Mouse (Mus musculus): ENCODE measurements at regions not wholly inside any gene's neighbourhood (a gene's known extent, or its start where the extent isn't known, plus 50 kb on each side); places are given as distances from the start of the nearest gene placed in this dataset.
"Not testable (repeated sequence)": the region's sequence is repeated elsewhere in the genome, so short reads cannot be mapped to it uniquely, and the experiment has no call there.

- Histone ChIP-seq H3K4me1 (replicated peaks; ENCODE audit: control insufficient read depth, insufficient read depth) (no peaks in the 10 kb centered on the region), H3K4me3 (ENCODE audit: low read depth, low read length) (no peak overlapping the region), H3K27ac (replicated peaks) (no peak overlapping the region), H3K9me3 (ENCODE audit: control insufficient read depth, low read length) (no peaks in the 10 kb centered on the region), H3K4me2 (replicated peaks; ENCODE audit: low read depth) (no peak overlapping the region), H3K27me3 (ENCODE audit: control insufficient read depth, insufficient read depth, low read length) (no peaks in the 10 kb centered on the region), H3K9ac (ENCODE audit: low read length) (no peak overlapping the region), H3K36me3 (ENCODE audit: control insufficient read depth, insufficient read depth, low read length) (no peaks in the 10 kb centered on the region)
- DNase-seq (ENCODE audit: low spot score), result no peak
- no peak for TF ChIP-seq EP300 (optimal IDR thresholded peaks at IDR 0.05)
- no peak for TF ChIP-seq CTCF (IDR thresholded peaks at IDR 0.05; ENCODE audit: low read depth)
- ATAC-seq (ENCODE audit: low FRiP score, low TSS enrichment), result no peak
Observed at GRCm38 (mm10) chrX:157107747-157108146, 307.4 kb downstream of the Phex start.

GRCm38 (mm10) chrX:157080025-157080424 is 335.1 kb downstream of the Phex start:
- Histone ChIP-seq H3K4me2 (replicated peaks; ENCODE audit: low read depth) (no peak overlapping the region), H3K27ac (replicated peaks) (no peak overlapping the region), H3K9ac (ENCODE audit: low read length) (no peak overlapping the region), H3K9me3 (ENCODE audit: control insufficient read depth, low read length) (no peaks in the 10 kb centered on the region), H3K4me1 (replicated peaks; ENCODE audit: control insufficient read depth, insufficient read depth) (no peaks in the 10 kb centered on the region), H3K4me3 (ENCODE audit: low read depth, low read length) (no peak overlapping the region), H3K27me3 (ENCODE audit: control insufficient read depth, insufficient read depth, low read length) (no peaks in the 10 kb centered on the region), H3K36me3 (ENCODE audit: control insufficient read depth, insufficient read depth, low read length) (no peaks in the 10 kb centered on the region)
- no peak for TF ChIP-seq EP300 (optimal IDR thresholded peaks at IDR 0.05)
- TF ChIP-seq CTCF (IDR thresholded peaks at IDR 0.05; ENCODE audit: low read depth), result no peak
- DNase-seq (ENCODE audit: low spot score) (no peak), ATAC-seq (ENCODE audit: low FRiP score, low TSS enrichment) (no peak)

GRCm38 (mm10) chrX:157079606-157080005 is 335.5 kb downstream of the Phex start:
- whole genome bisulfite sequencing, result 27% methylated on average over 2 of the region's 2 CpGs

GRCm38 (mm10) chrX:157078061-157078460 is 337.1 kb downstream of the Phex start:
- H3K27me3 ChIP-seq (ENCODE audit: control insufficient read depth, insufficient read depth, low read length); H3K9ac ChIP-seq (ENCODE audit: low read length); H3K4me3 ChIP-seq (ENCODE audit: low read depth, low read length); H3K9me3 ChIP-seq (ENCODE audit: control insufficient read depth, low read length); H3K36me3 ChIP-seq (ENCODE audit: control insufficient read depth, insufficient read depth, low read length); ATAC-seq (ENCODE audit: low FRiP score, low TSS enrichment); H3K4me2 ChIP-seq (replicated peaks; ENCODE audit: low read depth); H3K27ac ChIP-seq (replicated peaks); H3K4me1 ChIP-seq (replicated peaks; ENCODE audit: control insufficient read depth, insufficient read depth); DNase-seq (ENCODE audit: low spot score): not testable (repeated sequence)
- WGBS, result 96% methylated on average over 5 of the region's 5 CpGs

More at GRCm38 (mm10) chrX:157079606-157080005, 335.5 kb downstream of the Phex start:
- no peaks in the 10 kb centered on the region for H3K4me1 ChIP-seq (replicated peaks; ENCODE audit: control insufficient read depth, insufficient read depth)
- no peak overlapping the region for H3K4me3 ChIP-seq (ENCODE audit: low read depth, low read length)
- TF ChIP-seq EP300 (optimal IDR thresholded peaks at IDR 0.05) (no peak), CTCF (IDR thresholded peaks at IDR 0.05; ENCODE audit: low read depth) (no peak)
- no peaks in the 10 kb centered on the region for H3K27me3 ChIP-seq (ENCODE audit: control insufficient read depth, insufficient read depth, low read length)
- H3K4me2 ChIP-seq (replicated peaks; ENCODE audit: low read depth), result no peak overlapping the region
- no peaks in the 10 kb centered on the region for H3K36me3 ChIP-seq (ENCODE audit: control insufficient read depth, insufficient read depth, low read length)
- ATAC-seq (ENCODE audit: low FRiP score, low TSS enrichment), result no peak
- H3K9me3 ChIP-seq (ENCODE audit: control insufficient read depth, low read length), result no peaks in the 10 kb centered on the region
- no peak overlapping the region for H3K27ac ChIP-seq (replicated peaks)
- DNase-seq (ENCODE audit: low spot score), result no peak
- no peak overlapping the region for H3K9ac ChIP-seq (ENCODE audit: low read length)

GRCm38 (mm10) chrX:157076193-157076592 is 338.9 kb downstream of the Phex start:
- Histone ChIP-seq H3K4me3 (ENCODE audit: low read depth, low read length) (no peak overlapping the region), H3K9ac (ENCODE audit: low read length) (no peak overlapping the region), H3K4me1 (replicated peaks; ENCODE audit: control insufficient read depth, insufficient read depth) (no peaks in the 10 kb centered on the region), H3K9me3 (ENCODE audit: control insufficient read depth, low read length) (no peaks in the 10 kb centered on the region), H3K27ac (replicated peaks) (no peak overlapping the region), H3K27me3 (ENCODE audit: control insufficient read depth, insufficient read depth, low read length) (no peaks in the 10 kb centered on the region), H3K36me3 (ENCODE audit: control insufficient read depth, insufficient read depth, low read length) (no peaks in the 10 kb centered on the region), H3K4me2 (replicated peaks; ENCODE audit: low read depth) (no peak overlapping the region)
- no peak for TF ChIP-seq CTCF (IDR thresholded peaks at IDR 0.05; ENCODE audit: low read depth)
- no peak for TF ChIP-seq EP300 (optimal IDR thresholded peaks at IDR 0.05)
- no peak for DNase-seq (ENCODE audit: low spot score)
- no peak for ATAC-seq (ENCODE audit: low FRiP score, low TSS enrichment)

GRCm38 (mm10) chrX:157051629-157052315 is 363.3 kb downstream of the Phex start:
- no peaks in the 10 kb centered on the region for H3K27me3 ChIP-seq (ENCODE audit: control insufficient read depth, insufficient read depth, low read length)
- H3K9me3 ChIP-seq (ENCODE audit: control insufficient read depth, low read length), result no peaks in the 10 kb centered on the region
- DNase-seq (ENCODE audit: low spot score), result no peak
- WGBS, result 35% methylated on average over 2 of the region's 2 CpGs
- ATAC-seq (ENCODE audit: low FRiP score, low TSS enrichment), result no peak
- TF ChIP-seq CTCF (IDR thresholded peaks at IDR 0.05; ENCODE audit: low read depth) (no peak), EP300 (optimal IDR thresholded peaks at IDR 0.05) (no peak)
- no peak overlapping the region for H3K27ac ChIP-seq (replicated peaks)
- no peaks in the 10 kb centered on the region for H3K36me3 ChIP-seq (ENCODE audit: control insufficient read depth, insufficient read depth, low read length)
- H3K4me3 ChIP-seq (ENCODE audit: low read depth, low read length), result no peak overlapping the region
- H3K4me1 ChIP-seq (replicated peaks; ENCODE audit: control insufficient read depth, insufficient read depth), result no peaks in the 10 kb centered on the region
- no peak overlapping the region for H3K9ac ChIP-seq (ENCODE audit: low read length)
- no peak overlapping the region for H3K4me2 ChIP-seq (replicated peaks; ENCODE audit: low read depth)
